Mouse (Mus musculus): ENCODE measurements around the gene Cdkal1. TPM values are rescaled to one million over a fixed set of nuclear protein-coding genes. Genes with fewer than 3 reads are reported as not detected.
A peak's percentile ranks its signal among the peaks of the same experiment; 100 is the strongest.

The Cdkal1 gene
- polyA plus RNA-seq, 1 experiment from 2014 or later, result 25.9 TPM

- H3K9ac ChIP-seq (ENCODE audit: low read depth, low read length), result no peak overlapping the region
- H3K4me1 ChIP-seq (ENCODE audit: control insufficient read depth, insufficient read depth, low read length), result peaks cover 3% of the 10 kb centered on the region
- ATAC-seq (ENCODE audit: low read depth), result no peak
- H3K9me3 ChIP-seq (ENCODE audit: control insufficient read depth, low read length), result no peaks in the 10 kb centered on the region
- no peaks in the 10 kb centered on the region for H3K36me3 ChIP-seq (ENCODE audit: control insufficient read depth, insufficient read depth, low read length)
- no peaks in the 10 kb centered on the region for H3K27me3 ChIP-seq (replicated peaks; ENCODE audit: control insufficient read depth, insufficient read depth, low read length)
- no peak overlapping the region for H3K4me2 ChIP-seq (ENCODE audit: low read depth, low read length)
- WGBS, result 65% methylated on average over 6 of the region's 6 CpGs
- no peak overlapping the region for H3K4me3 ChIP-seq (ENCODE audit: low read depth, low read length)
- H3K27ac ChIP-seq (replicated peaks; ENCODE audit: low read depth, low read length), result no peak overlapping the region
- DNase-seq (ENCODE audit: low spot score), result no peak
Measured at GRCm38 (mm10) chr13:29752061-29752460, 103.4 kb downstream of the Cdkal1 start.

GRCm38 (mm10) chr13:29751201-29751600 is 104.3 kb downstream of the Cdkal1 start:
- DNase-seq (ENCODE audit: low spot score) (no peak), ATAC-seq (ENCODE audit: low read depth) (no peak)
- Histone ChIP-seq H3K9ac (ENCODE audit: low read depth, low read length) (no peak overlapping the region), H3K27me3 (replicated peaks; ENCODE audit: control insufficient read depth, insufficient read depth, low read length) (no peaks in the 10 kb centered on the region), H3K4me2 (ENCODE audit: low read depth, low read length) (no peak overlapping the region), H3K36me3 (ENCODE audit: control insufficient read depth, insufficient read depth, low read length) (no peaks in the 10 kb centered on the region), H3K4me1 (ENCODE audit: control insufficient read depth, insufficient read depth, low read length) (peaks cover 5% of the 10 kb centered on the region), H3K4me3 (ENCODE audit: low read depth, low read length) (no peak overlapping the region), H3K27ac (replicated peaks; ENCODE audit: low read depth, low read length) (no peak overlapping the region), H3K9me3 (ENCODE audit: control insufficient read depth, low read length) (no peaks in the 10 kb centered on the region)
- WGBS, result 83% methylated on average over 5 of the region's 5 CpGs

DNA sequence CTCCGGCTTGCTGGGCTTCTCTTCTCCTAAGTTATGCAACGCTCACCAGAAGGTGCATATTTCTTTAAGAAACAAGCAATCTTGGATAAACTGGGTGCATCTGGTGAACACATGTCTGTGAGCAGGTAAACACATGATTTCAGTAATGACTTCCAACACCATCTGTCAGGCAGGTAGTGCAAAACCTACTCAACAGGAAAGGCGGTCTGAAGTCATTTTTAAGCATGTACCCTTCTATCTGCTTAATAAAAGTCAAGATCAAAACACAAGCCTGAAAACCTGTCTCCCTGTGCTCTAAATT is 108.2 kb downstream of the Cdkal1 start:
- H3K9me3 ChIP-seq (ENCODE audit: control insufficient read depth, low read length), result no peaks in the 10 kb centered on the region
- peak overlapping the region; percentile 45; the same call in 1 of the 2 replicates for H3K27ac ChIP-seq (replicated peaks; ENCODE audit: low read depth, low read length)
- 41% methylated on average over 3 of the region's 3 CpGs for WGBS
- H3K36me3 ChIP-seq (ENCODE audit: control insufficient read depth, insufficient read depth, low read length), result no peaks in the 10 kb centered on the region
- 0 out of 2 replicates have a peak, but pooled peaks have one; percentile 12 for ATAC-seq (ENCODE audit: low read depth)
- peak; percentile 45 for DNase-seq (ENCODE audit: low spot score)
- H3K4me3 ChIP-seq (ENCODE audit: low read depth, low read length), result no peak overlapping the region
- no peak overlapping the region for H3K9ac ChIP-seq (ENCODE audit: low read depth, low read length)
- H3K27me3 ChIP-seq (replicated peaks; ENCODE audit: control insufficient read depth, insufficient read depth, low read length), result no peaks in the 10 kb centered on the region
- H3K4me1 ChIP-seq (ENCODE audit: control insufficient read depth, insufficient read depth, low read length), result peaks cover 17% of the 10 kb centered on the region
- no peak overlapping the region for H3K4me2 ChIP-seq (ENCODE audit: low read depth, low read length)

DNA sequence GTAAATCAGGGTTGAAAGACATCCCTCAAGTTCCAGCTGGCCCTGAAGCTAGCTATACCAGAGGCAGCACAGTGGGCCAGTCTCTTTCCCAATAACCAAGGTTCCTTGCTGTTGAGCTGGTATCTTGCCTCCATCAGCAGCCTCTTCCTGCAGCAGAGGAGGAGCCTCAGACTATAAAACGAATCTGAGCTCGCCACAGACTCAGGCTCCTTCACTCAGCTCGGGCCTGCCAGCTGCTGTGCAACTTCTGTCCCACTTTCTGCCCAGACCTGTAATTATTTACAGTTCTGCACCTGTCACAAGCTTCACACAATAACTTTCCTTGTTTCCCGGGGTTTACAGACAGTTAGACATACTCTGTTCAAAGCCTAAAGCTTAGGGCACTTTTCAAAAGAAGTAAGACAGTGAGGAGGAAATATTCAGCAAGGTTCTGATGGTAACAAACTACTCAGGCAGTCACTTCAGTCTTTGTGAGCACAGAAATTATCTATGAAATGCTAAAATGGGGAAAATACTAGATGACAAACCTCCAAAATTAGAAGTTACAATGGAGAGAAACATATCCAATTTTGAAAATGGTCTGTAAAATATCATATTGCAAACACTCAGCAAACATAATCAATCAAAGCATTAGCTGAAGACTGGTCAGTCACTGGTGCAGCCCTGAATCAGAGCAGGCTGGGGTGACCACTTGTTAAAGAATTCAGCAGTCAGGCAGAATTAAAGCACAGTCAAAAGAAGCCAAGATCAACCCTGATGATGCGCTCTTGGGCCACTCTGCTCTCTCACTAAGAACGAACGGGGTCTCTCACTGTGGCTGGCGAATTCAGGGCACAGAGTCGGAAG is 108.8 kb downstream of the Cdkal1 start:
- Histone ChIP-seq H3K36me3 (ENCODE audit: control insufficient read depth, insufficient read depth, low read length) (no peaks in the 10 kb centered on the region), H3K9ac (ENCODE audit: low read depth, low read length) (no peak overlapping the region), H3K4me1 (ENCODE audit: control insufficient read depth, insufficient read depth, low read length) (peaks cover 17% of the 10 kb centered on the region), H3K27ac (replicated peaks; ENCODE audit: low read depth, low read length) (peak overlapping the region; percentile 45), H3K9me3 (ENCODE audit: control insufficient read depth, low read length) (no peaks in the 10 kb centered on the region), H3K4me2 (ENCODE audit: low read depth, low read length) (no peak overlapping the region), H3K27me3 (replicated peaks; ENCODE audit: control insufficient read depth, insufficient read depth, low read length) (no peaks in the 10 kb centered on the region), H3K4me3 (ENCODE audit: low read depth, low read length) (no peak overlapping the region)
- ATAC-seq (ENCODE audit: low read depth), result peak; percentile 88
- 50% methylated on average over 9 of the region's 9 CpGs for WGBS
- peak; percentile 82 for DNase-seq (ENCODE audit: low spot score)

DNA sequence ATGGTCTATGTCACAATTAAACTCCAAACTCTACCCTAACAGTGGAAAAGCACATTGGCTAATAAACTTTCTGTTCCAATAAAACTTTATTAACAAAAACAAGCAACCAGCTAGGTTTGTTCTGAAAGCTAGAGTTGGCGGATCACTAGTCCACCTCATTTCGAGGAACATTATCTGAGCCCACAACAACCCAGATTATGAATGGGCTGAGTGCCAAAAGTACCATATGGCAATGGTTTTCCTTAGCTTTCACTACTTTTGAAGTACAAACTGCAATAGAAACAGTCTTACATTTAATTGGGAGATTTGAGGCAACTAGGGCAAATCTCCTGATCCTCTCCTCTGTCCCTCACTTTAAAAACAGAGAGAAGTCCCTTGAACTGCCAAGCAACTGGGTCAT is 110.4 kb downstream of the Cdkal1 start:
- WGBS, result 39% methylated on average over 2 of the region's 2 CpGs
- Histone ChIP-seq H3K36me3 (ENCODE audit: control insufficient read depth, insufficient read depth, low read length) (no peaks in the 10 kb centered on the region), H3K27me3 (replicated peaks; ENCODE audit: control insufficient read depth, insufficient read depth, low read length) (no peaks in the 10 kb centered on the region), H3K4me2 (ENCODE audit: low read depth, low read length) (no peak overlapping the region), H3K4me1 (ENCODE audit: control insufficient read depth, insufficient read depth, low read length) (peaks cover 17% of the 10 kb centered on the region), H3K4me3 (ENCODE audit: low read depth, low read length) (no peak overlapping the region), H3K9ac (ENCODE audit: low read depth, low read length) (no peak overlapping the region), H3K9me3 (ENCODE audit: control insufficient read depth, low read length) (no peaks in the 10 kb centered on the region), H3K27ac (replicated peaks; ENCODE audit: low read depth, low read length) (no peak overlapping the region)
- peak; percentile 63 for DNase-seq (ENCODE audit: low spot score)
- no peak for ATAC-seq (ENCODE audit: low read depth)

DNA sequence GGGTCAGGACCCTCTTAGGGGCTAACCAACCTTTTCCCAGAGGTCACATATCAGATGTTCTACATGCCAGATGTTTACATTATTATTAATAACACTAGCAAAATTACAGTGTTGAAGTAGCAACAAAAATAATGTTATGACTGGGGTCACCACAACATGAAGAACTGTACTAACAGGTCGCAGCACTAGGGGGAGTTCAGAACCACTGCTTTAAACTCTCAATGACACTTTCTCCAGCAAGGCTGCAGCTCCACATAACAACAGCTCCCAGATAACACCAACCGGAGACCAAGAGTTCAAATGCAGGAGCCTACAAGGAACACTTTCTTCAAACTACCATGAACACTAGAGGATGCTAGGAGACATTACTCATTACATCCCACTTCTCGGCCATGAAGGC is 111.3 kb downstream of the Cdkal1 start:
- Histone ChIP-seq H3K4me2 (ENCODE audit: low read depth, low read length) (no peak overlapping the region), H3K4me1 (ENCODE audit: control insufficient read depth, insufficient read depth, low read length) (peaks cover 17% of the 10 kb centered on the region), H3K27ac (replicated peaks; ENCODE audit: low read depth, low read length) (no peak overlapping the region), H3K36me3 (ENCODE audit: control insufficient read depth, insufficient read depth, low read length) (no peaks in the 10 kb centered on the region), H3K27me3 (replicated peaks; ENCODE audit: control insufficient read depth, insufficient read depth, low read length) (no peaks in the 10 kb centered on the region), H3K9ac (ENCODE audit: low read depth, low read length) (no peak overlapping the region), H3K4me3 (ENCODE audit: low read depth, low read length) (no peak overlapping the region), H3K9me3 (ENCODE audit: control insufficient read depth, low read length) (no peaks in the 10 kb centered on the region)
- no peak for ATAC-seq (ENCODE audit: low read depth)
- DNase-seq (ENCODE audit: low spot score), result no peak
- 80% methylated on average over 3 of the region's 3 CpGs for WGBS

DNA sequence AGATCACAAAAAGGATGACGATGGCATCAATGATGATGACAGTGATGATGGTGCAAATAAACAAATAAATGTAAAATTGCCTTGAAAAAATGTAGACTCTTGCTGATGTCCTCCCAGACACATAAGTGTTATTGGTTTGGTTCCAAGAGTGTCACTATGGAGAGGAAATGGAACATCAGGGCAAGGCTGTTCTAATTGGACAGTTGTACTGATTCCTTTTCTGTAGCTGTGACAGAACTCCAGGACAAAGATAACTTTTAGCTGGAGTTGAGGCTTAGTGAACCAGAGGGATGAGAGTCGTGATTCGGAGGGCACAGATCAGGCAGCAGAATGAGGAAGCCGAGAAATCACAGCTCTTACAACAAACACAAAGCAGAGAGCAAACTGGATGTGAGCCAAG is 111.7 kb downstream of the Cdkal1 start:
- H3K27me3 ChIP-seq (replicated peaks; ENCODE audit: control insufficient read depth, insufficient read depth, low read length), result no peaks in the 10 kb centered on the region
- H3K36me3 ChIP-seq (ENCODE audit: control insufficient read depth, insufficient read depth, low read length), result no peaks in the 10 kb centered on the region
- no peak overlapping the region for H3K4me2 ChIP-seq (ENCODE audit: low read depth, low read length)
- peaks cover 17% of the 10 kb centered on the region for H3K4me1 ChIP-seq (ENCODE audit: control insufficient read depth, insufficient read depth, low read length)
- H3K9me3 ChIP-seq (ENCODE audit: control insufficient read depth, low read length), result no peaks in the 10 kb centered on the region
- DNase-seq (ENCODE audit: low spot score) (no peak), ATAC-seq (ENCODE audit: low read depth) (no peak)
- 72% methylated on average over 4 of the region's 4 CpGs for WGBS
- no peak overlapping the region for H3K27ac ChIP-seq (replicated peaks; ENCODE audit: low read depth, low read length)
- no peak overlapping the region for H3K9ac ChIP-seq (ENCODE audit: low read depth, low read length)
- H3K4me3 ChIP-seq (ENCODE audit: low read depth, low read length), result no peak overlapping the region

DNA sequence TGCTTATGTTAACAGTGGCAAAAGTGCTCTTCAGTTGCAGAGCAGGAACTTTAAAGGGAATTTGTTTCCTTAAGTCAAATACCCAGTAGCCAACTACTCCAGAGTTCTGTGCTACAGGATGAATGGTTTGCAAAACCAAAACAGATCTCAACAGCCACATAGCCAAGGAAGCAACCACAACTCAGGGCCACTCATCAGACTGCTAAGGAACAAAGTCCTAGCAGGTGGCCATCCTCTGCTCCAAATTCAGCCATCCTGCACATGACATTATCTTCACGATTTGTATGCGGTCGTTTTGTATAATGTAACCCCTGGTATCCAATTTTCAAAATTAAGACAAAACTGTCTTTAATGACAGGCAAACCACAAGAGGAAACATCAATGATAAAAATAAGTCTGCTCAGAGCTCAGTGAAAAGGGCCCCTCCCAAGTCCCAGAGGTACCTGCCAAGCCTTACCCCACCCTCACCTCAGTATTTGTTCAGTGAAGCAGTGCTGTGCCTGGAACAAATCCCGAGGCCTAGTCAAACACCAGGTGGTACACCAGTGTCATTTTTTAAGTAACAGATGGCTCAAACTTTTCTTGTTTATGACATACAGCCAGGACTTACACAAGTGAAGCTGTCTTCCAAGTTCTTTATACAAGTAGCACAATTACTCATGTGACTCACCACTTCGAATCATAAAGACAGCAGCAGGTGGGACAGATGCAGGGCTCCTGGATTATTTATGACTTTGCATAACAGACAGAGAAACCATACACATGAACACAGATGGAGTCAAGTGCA is 117.6 kb downstream of the Cdkal1 start:
- Histone ChIP-seq H3K36me3 (ENCODE audit: control insufficient read depth, insufficient read depth, low read length) (no peaks in the 10 kb centered on the region), H3K4me2 (ENCODE audit: low read depth, low read length) (no peak overlapping the region), H3K9ac (ENCODE audit: low read depth, low read length) (no peak overlapping the region), H3K27ac (replicated peaks; ENCODE audit: low read depth, low read length) (no peak overlapping the region), H3K9me3 (ENCODE audit: control insufficient read depth, low read length) (no peaks in the 10 kb centered on the region), H3K4me1 (ENCODE audit: control insufficient read depth, insufficient read depth, low read length) (0 out of 2 replicates have a peak, but pooled peaks cover 5% of the 10 kb centered on the region), H3K27me3 (replicated peaks; ENCODE audit: control insufficient read depth, insufficient read depth, low read length) (no peaks in the 10 kb centered on the region), H3K4me3 (ENCODE audit: low read depth, low read length) (no peak overlapping the region)
- WGBS, result 70% methylated on average over 5 of the region's 5 CpGs
- ATAC-seq (ENCODE audit: low read depth) (peak; percentile 87), DNase-seq (ENCODE audit: low spot score) (peak; percentile 76)
